Mouse (Mus musculus): ENCODE results near the gene Rhbdf2. TPM values are rescaled to one million over a fixed set of nuclear protein-coding genes. Genes with fewer than 3 reads are reported as not detected.

The Rhbdf2 gene
- polyA plus RNA-seq, 1 experiment from 2014 or later: 1.2 TPM

DNA sequence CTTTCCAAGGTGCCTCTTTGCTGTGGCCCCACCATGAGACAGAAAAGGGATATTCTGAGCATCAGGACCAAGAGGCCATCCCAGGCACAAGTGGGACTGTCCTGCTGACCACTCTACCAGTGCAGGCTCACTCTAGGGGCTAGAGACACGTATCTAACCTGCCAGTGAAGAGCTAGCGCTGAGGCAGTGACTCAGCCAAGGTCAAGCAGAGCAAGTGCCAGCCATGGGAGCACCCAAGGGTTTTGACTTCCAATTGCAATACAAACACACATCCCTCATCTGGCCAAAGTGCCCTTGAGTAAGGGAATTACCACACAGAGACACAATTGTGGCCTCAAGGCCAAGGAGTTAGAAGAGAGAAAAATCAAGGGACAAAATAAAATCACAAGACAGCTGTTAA, 51.4 kb downstream of the Rhbdf2 start:
- Histone ChIP-seq H3K27ac (no peak overlapping the region), H3K9me3 (ENCODE audit: control insufficient read depth, low read length) (no peaks in the 10 kb centered on the region), H3K4me2 (replicated peaks) (no peak overlapping the region), H3K4me3 (replicated peaks; ENCODE audit: low read length) (no peak overlapping the region), H3K36me3 (replicated peaks; ENCODE audit: control insufficient read depth, insufficient read depth) (no peaks in the 10 kb centered on the region), H3K27me3 (ENCODE audit: control insufficient read depth, insufficient read depth, low read length) (no peaks in the 10 kb centered on the region), H3K4me1 (replicated peaks; ENCODE audit: control insufficient read depth, insufficient read depth, low read length) (peaks cover 70% of the 10 kb centered on the region), H3K9ac (no peak overlapping the region)
- ATAC-seq (ENCODE audit: low FRiP score) (no peak), DNase-seq (ENCODE audit: low spot score) (no peak)
- 72% methylated on average over 2 of the region's 2 CpGs for WGBS

DNA sequence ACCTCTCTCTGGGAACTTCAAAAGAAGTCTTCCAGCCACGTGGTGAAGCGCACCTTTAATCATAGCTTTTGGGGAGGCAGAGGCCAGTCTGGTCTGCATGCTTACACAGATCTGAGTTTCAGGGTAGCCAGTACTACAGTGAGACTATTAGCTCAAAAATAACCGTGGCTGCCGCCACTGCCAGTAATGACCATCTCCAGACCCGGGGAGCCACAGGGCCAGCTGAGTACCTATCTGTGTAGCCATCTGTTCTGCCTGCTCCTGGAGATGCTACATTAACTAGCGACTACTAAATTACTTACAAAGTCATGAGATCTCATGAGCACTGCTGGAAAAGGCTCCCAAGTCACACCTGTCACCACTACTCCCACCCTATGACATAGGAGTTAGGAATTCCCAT, 51.8 kb downstream of the Rhbdf2 start:
- H3K4me3 ChIP-seq (replicated peaks; ENCODE audit: low read length): no peak overlapping the region
- H3K9ac ChIP-seq: no peak overlapping the region
- peaks cover 66% of the 10 kb centered on the region for H3K4me1 ChIP-seq (replicated peaks; ENCODE audit: control insufficient read depth, insufficient read depth, low read length)
- H3K27me3 ChIP-seq (ENCODE audit: control insufficient read depth, insufficient read depth, low read length): no peaks in the 10 kb centered on the region
- no peak overlapping the region for H3K4me2 ChIP-seq (replicated peaks)
- H3K9me3 ChIP-seq (ENCODE audit: control insufficient read depth, low read length): no peaks in the 10 kb centered on the region
- no peaks in the 10 kb centered on the region for H3K36me3 ChIP-seq (replicated peaks; ENCODE audit: control insufficient read depth, insufficient read depth)
- ATAC-seq (ENCODE audit: low FRiP score): no peak
- WGBS: 55% methylated on average over 6 of the region's 6 CpGs
- no peak for DNase-seq (ENCODE audit: low spot score)
- H3K27ac ChIP-seq: no peak overlapping the region

DNA sequence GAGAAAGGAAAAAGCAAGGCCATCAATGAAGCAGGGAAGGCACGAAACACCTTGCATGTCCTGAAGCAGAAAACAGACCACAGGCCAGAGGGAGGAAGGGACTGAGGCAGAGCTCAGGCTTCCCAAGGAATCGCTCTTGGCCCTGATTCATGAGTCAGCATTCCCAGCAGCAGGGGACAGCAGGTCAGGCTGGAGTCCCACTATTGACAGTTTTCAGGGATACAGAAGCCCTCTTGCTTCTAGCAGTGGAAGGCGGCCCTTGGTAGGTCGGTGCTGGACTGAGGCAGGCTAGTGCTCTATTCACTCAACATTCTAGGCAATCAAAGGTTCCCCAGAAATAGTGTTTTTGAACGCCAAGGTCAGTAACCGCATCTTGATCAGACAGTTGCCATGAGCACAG, 52.3 kb downstream of the Rhbdf2 start:
- Histone ChIP-seq H3K4me3 (replicated peaks; ENCODE audit: low read length) (no peak overlapping the region), H3K4me2 (replicated peaks) (no peak overlapping the region), H3K27me3 (ENCODE audit: control insufficient read depth, insufficient read depth, low read length) (no peaks in the 10 kb centered on the region), H3K36me3 (replicated peaks; ENCODE audit: control insufficient read depth, insufficient read depth) (no peaks in the 10 kb centered on the region), H3K27ac (no peak overlapping the region), H3K4me1 (replicated peaks; ENCODE audit: control insufficient read depth, insufficient read depth, low read length) (peaks cover 61% of the 10 kb centered on the region), H3K9me3 (ENCODE audit: control insufficient read depth, low read length) (no peaks in the 10 kb centered on the region), H3K9ac (no peak overlapping the region)
- 51% methylated on average over 6 of the region's 6 CpGs for WGBS
- ATAC-seq (ENCODE audit: low FRiP score) (no peak), DNase-seq (ENCODE audit: low spot score) (no peak)

DNA sequence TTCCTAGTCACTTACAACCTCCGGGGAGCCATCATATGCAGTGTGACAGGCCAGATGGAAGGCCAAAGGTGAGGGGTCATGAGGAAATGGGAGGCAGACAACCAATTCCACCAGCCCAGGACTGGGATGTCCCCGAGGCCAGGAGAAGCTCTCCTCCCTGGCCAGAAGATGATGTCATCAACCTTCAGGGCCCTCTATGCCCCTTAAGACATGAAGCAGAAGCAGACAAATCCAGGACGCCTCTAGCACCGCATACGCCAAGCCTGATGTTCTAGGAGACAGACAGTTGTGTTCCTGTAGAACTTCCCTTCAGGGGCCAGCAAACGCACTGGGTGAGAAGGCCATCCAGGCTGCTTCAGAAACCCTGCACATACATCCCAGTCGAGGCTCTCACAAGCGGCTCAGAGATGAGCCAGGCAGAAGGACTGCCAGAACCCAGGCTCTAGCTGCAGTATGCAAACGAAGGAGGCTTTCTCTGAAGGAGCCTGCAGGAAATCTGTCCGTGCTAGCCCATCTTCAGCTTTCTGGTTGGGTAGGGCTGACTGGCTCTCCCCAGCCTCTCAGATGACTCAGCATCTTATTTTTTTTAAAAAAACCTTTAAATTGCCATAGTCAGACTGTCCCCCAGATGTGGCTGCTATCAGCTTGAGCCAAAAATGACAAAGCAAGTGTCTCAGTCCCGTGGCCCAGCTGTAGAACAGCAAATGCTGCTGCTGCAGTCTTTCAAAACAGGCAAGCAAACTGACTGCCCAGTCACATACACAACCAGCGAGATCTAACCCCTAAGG, 53.9 kb downstream of the Rhbdf2 start:
- WGBS: 55% methylated on average over 12 of the region's 12 CpGs
- no peak overlapping the region; the same call in 1 of the 2 replicates for H3K4me2 ChIP-seq (replicated peaks)

DNA sequence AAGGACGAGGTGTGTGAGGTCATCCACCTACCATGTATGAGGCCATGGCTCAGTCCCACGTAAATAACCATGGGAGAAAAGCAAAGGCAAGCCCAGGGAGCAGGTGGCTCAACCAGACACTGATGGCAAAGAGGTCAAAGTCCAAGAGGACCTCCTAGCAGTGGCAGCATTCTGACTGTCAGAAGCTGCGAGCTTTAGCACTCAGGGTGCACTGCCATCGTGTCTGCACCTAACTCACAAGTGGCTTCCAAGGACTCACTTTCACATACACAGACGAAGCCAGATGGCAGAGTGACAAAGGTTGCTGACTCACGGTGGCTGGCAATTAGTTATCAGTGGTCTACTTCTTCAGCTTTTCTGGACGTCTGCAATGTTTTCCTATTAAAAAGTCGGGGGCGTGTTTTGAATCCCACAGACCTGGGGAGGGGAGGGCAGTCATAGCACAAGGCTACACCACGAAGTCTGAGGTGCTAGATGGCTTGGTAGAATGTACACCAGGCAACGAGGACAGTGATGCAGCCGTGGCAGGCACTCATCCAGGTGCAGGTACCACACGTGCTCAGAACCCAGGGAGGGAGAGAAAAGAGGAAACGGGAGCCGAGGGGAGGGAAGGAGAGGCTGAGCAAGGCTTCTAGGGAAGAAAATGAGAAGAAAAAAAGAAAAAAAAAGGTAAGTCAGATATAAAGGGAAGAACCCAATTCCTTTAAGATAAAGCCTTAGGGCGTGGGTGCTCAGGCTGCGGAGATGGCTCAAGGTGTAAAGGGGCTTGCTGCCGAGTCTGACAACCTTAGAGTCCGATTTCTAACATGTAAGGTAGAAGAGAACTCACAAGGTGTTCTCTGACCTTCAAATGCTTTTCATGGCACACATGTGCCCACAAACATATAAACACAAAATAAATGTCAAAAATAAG, 54.8 kb downstream of the Rhbdf2 start:
- Histone ChIP-seq H3K9me3 (ENCODE audit: control insufficient read depth, low read length) (no peaks in the 10 kb centered on the region), H3K9ac (no peak overlapping the region), H3K4me2 (replicated peaks) (no peak overlapping the region), H3K27ac (no peak overlapping the region), H3K36me3 (replicated peaks; ENCODE audit: control insufficient read depth, insufficient read depth) (no peaks in the 10 kb centered on the region), H3K4me3 (replicated peaks; ENCODE audit: low read length) (no peak overlapping the region), H3K27me3 (ENCODE audit: control insufficient read depth, insufficient read depth, low read length) (no peaks in the 10 kb centered on the region), H3K4me1 (replicated peaks; ENCODE audit: control insufficient read depth, insufficient read depth, low read length) (peaks cover 44% of the 10 kb centered on the region)
- ATAC-seq (ENCODE audit: low FRiP score): no peak
- WGBS: 85% methylated on average over 19 of the region's 19 CpGs
- no peak for DNase-seq (ENCODE audit: low spot score)

More for the DNA sequence above, 53.9 kb downstream of the Rhbdf2 start:
- H3K27me3 ChIP-seq (ENCODE audit: control insufficient read depth, insufficient read depth, low read length): no peaks in the 10 kb centered on the region
- peaks cover 47% of the 10 kb centered on the region for H3K4me1 ChIP-seq (replicated peaks; ENCODE audit: control insufficient read depth, insufficient read depth, low read length)
- H3K36me3 ChIP-seq (replicated peaks; ENCODE audit: control insufficient read depth, insufficient read depth): no peaks in the 10 kb centered on the region
- no peak overlapping the region for H3K27ac ChIP-seq
- no peak for DNase-seq (ENCODE audit: low spot score)
- no peaks in the 10 kb centered on the region for H3K9me3 ChIP-seq (ENCODE audit: control insufficient read depth, low read length)
- H3K9ac ChIP-seq: no peak overlapping the region
- peak; percentile 17; the same call in 1 of the 2 replicates for ATAC-seq (ENCODE audit: low FRiP score)
- no peak overlapping the region for H3K4me3 ChIP-seq (replicated peaks; ENCODE audit: low read length)

DNA sequence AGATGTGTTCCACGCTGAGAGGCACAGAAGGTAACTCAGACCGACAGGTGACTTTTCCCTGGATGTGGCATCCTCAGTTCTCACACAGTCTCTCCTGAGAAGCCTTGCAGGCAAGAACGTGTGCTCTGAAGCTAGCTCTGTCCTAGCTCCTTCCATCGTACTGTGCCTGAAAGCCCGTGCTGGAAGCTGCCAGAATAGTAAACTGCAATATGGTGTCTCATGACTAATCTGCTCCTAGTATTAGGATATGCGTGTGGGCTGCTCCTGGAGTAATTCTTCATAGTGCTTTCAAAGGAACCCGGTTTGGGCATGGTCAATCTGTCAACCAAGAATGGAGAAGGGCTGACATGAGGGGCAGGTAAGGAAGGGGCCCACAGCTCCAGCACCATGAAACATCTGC, 56.0 kb downstream of the Rhbdf2 start:
- H3K27me3 ChIP-seq (ENCODE audit: control insufficient read depth, insufficient read depth, low read length): no peaks in the 10 kb centered on the region
- no peak for ATAC-seq (ENCODE audit: low FRiP score)
- DNase-seq (ENCODE audit: low spot score): no peak
- no peaks in the 10 kb centered on the region for H3K36me3 ChIP-seq (replicated peaks; ENCODE audit: control insufficient read depth, insufficient read depth)
- H3K4me3 ChIP-seq (replicated peaks; ENCODE audit: low read length): no peak overlapping the region
- no peak overlapping the region for H3K9ac ChIP-seq
- H3K4me2 ChIP-seq (replicated peaks): no peak overlapping the region
- no peaks in the 10 kb centered on the region for H3K9me3 ChIP-seq (ENCODE audit: control insufficient read depth, low read length)
- H3K27ac ChIP-seq: no peak overlapping the region
- peaks cover 32% of the 10 kb centered on the region for H3K4me1 ChIP-seq (replicated peaks; ENCODE audit: control insufficient read depth, insufficient read depth, low read length)
- 87% methylated on average over 7 of the region's 7 CpGs for WGBS

DNA sequence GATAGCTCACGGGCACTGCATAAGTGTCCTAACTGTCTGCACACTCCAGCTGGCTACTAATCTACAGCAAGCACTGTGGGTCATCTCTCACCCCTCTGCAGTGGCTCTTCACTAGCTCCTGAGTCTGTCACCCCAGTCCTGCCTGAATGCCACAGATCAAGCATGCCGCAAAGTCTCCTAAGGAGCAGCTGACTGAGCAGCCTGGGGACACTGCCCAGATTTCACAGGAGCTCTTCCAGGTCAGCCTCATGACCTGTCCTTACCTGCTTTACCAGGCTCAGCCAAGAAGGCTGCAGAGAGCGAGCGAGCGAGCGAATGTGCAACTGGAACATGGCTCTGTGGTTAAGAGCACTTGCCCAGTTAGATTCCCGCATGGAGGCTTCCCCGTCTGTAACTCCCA, 59.3 kb downstream of the Rhbdf2 start:
- Histone ChIP-seq H3K9ac (no peak overlapping the region), H3K27ac (no peak overlapping the region), H3K36me3 (replicated peaks; ENCODE audit: control insufficient read depth, insufficient read depth) (no peaks in the 10 kb centered on the region), H3K27me3 (ENCODE audit: control insufficient read depth, insufficient read depth, low read length) (no peaks in the 10 kb centered on the region), H3K9me3 (ENCODE audit: control insufficient read depth, low read length) (no peaks in the 10 kb centered on the region), H3K4me2 (replicated peaks) (no peak overlapping the region), H3K4me1 (replicated peaks; ENCODE audit: control insufficient read depth, insufficient read depth, low read length) (peaks cover under 1% of the 10 kb centered on the region), H3K4me3 (replicated peaks; ENCODE audit: low read length) (no peak overlapping the region)
- WGBS: 88% methylated on average over 8 of the region's 8 CpGs
- no peak for DNase-seq (ENCODE audit: low spot score)
- ATAC-seq (ENCODE audit: low FRiP score): no peak

DNA sequence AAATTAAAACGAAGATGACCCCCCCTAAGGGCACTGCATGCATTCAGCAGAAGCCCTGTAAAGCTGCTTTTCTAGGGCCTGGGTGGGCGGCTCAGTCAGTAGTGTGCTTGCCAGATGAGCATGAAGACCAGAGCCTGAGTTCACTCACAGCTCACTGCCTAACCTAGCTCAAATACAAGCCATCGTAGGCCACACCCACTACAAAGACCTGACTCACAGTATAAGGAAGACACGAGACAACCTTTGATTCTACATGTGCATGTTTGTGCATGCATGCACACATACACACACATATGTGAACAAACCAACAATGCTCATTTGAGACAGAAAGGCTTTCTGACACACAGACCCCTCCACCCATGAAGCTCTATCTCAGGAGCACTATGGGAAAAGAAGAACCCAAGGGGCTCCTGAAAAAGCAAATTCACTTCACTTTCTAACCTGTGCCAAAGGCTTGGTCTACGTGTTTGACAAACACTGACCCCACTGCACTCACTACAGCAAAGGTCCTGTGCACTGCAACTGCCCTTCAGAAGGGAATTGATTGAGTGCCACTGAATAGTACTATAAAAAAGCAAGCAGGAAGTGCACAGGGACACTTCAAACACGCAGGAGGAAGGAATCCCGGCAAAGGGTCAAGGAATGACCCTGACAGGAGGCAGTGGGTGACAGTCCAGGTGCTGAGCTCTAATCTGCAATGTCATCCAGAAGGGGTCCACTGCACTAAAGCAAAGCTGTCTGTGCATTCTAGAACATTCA, 61.4 kb downstream of the Rhbdf2 start:
- Histone ChIP-seq H3K27me3 (ENCODE audit: control insufficient read depth, insufficient read depth, low read length) (no peaks in the 10 kb centered on the region), H3K9ac (no peak overlapping the region), H3K27ac (no peak overlapping the region), H3K4me1 (replicated peaks; ENCODE audit: control insufficient read depth, insufficient read depth, low read length) (no peaks in the 10 kb centered on the region), H3K4me2 (replicated peaks) (no peak overlapping the region), H3K36me3 (replicated peaks; ENCODE audit: control insufficient read depth, insufficient read depth) (no peaks in the 10 kb centered on the region), H3K9me3 (ENCODE audit: control insufficient read depth, low read length) (no peaks in the 10 kb centered on the region), H3K4me3 (replicated peaks; ENCODE audit: low read length) (no peak overlapping the region)
- DNase-seq (ENCODE audit: low spot score) (no peak), ATAC-seq (ENCODE audit: low FRiP score) (no peak)
- 80% methylated on average over 7 of the region's 7 CpGs for WGBS

DNA sequence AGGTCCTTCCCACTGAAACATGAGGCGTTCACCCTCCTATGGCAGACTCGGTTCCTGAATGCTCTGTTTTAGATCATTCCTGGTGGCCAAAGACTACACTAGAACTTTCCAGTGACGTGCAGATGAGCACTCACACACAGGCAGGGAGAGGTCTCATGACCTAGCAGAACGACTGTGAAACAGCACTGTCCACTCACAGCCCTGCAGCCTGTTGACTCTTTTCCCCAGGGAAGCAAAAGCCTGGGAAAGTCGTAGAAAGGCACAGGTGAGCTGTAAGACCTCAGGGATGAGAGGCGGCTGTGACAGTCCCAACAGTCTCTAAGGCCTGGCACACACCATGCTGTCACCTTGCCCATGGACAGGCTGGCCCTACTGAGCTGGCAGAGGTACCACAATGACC, 70.5 kb downstream of the Rhbdf2 start:
- no peak overlapping the region for H3K4me3 ChIP-seq (replicated peaks; ENCODE audit: low read length)
- H3K36me3 ChIP-seq (replicated peaks; ENCODE audit: control insufficient read depth, insufficient read depth): no peaks in the 10 kb centered on the region
- WGBS: 76% methylated on average over 6 of the region's 6 CpGs
- ATAC-seq (ENCODE audit: low FRiP score): no peak
- H3K4me2 ChIP-seq (replicated peaks): no peak overlapping the region
- DNase-seq (ENCODE audit: low spot score): no peak
- no peaks in the 10 kb centered on the region for H3K9me3 ChIP-seq (ENCODE audit: control insufficient read depth, low read length)
- H3K9ac ChIP-seq: no peak overlapping the region
- H3K27ac ChIP-seq: no peak overlapping the region
- no peaks in the 10 kb centered on the region for H3K27me3 ChIP-seq (ENCODE audit: control insufficient read depth, insufficient read depth, low read length)
- peaks cover 32% of the 10 kb centered on the region for H3K4me1 ChIP-seq (replicated peaks; ENCODE audit: control insufficient read depth, insufficient read depth, low read length)
